Mouse (Mus musculus) intestine, embryonic 16.5 days (tissue): ENCODE measurements at regions not wholly inside any gene's neighbourhood (a gene's known extent, or its start where the extent isn't known, plus 50 kb on each side); places are given as distances from the start of the nearest gene placed in this dataset.
A peak's percentile ranks its signal among the peaks of the same experiment; 100 is the strongest.

Experiments used
- ATAC-seq: fragments of 200-750 bp; cut with Nextera tagmentation; 2 replicates; pipeline ENCODE4 v1.8.0; 2017; ENCODE audit warnings: moderate TSS enrichment, moderate library complexity
- H3K27ac ChIP-seq: fragments of 300-500 bp; sonication (generic); 2 replicates; pipeline ENCODE4 v1.5.1; 2014; ENCODE audit warnings: mild to moderate bottlenecking, low read length
- H3K27me3 ChIP-seq: fragments of 300-500 bp; sonication (generic); replicated peaks from 2 replicates; pipeline ENCODE4 v1.6.1; 2014; ENCODE audit warnings: low read length, control low read depth, mixed read lengths; ENCODE audit not compliant: control insufficient read depth, insufficient read depth
- H3K36me3 ChIP-seq: fragments of 300-500 bp; sonication (generic); 2 replicates; pipeline ENCODE4 v1.6.1; 2014; ENCODE audit warnings: low read length, control low read depth; ENCODE audit not compliant: control insufficient read depth, insufficient read depth
- H3K4me1 ChIP-seq: fragments of 300-500 bp; sonication (generic); 2 replicates; pipeline ENCODE4 v1.6.1; 2014; ENCODE audit warnings: low read length, control low read depth, mixed read lengths; ENCODE audit not compliant: control insufficient read depth, insufficient read depth
- H3K4me2 ChIP-seq: fragments of 300-500 bp; sonication (generic); 2 replicates; pipeline ENCODE4 v1.6.1; 2014; ENCODE audit warnings: low read depth, low read length, control low read depth
- H3K4me3 ChIP-seq: fragments of 300-500 bp; sonication (generic); 2 replicates; pipeline ENCODE4 v1.5.1; 2014; ENCODE audit warnings: mild to moderate bottlenecking, low read length
- H3K9ac ChIP-seq: fragments of 300-500 bp; sonication (generic); 2 replicates; pipeline ENCODE4 v1.6.1; 2014; ENCODE audit warnings: low read depth, low read length
- H3K9me3 ChIP-seq: fragments of 300-500 bp; sonication (generic); 2 replicates; pipeline ENCODE4 v1.6.1; 2016; ENCODE audit warnings: low read length, control low read depth; ENCODE audit not compliant: control insufficient read depth
- WGBS: fragments of 180-500 bp; shearing (Covaris S2); extraction: QIAGEN DNeasy Blood & Tissue Kit; methylation state at CpG from one replicate; pipeline ENCODE4 v1.1.7; 2014; 5-methylcytosine and 5-hydroxymethylcytosine counted together

- Histone ChIP-seq H3K9me3 (no peaks in the 10 kb centered on the region), H3K4me1 (no peaks in the 10 kb centered on the region), H3K27ac (no peak overlapping the region), H3K36me3 (no peaks in the 10 kb centered on the region), H3K4me2 (no peak overlapping the region), H3K27me3 (no peaks in the 10 kb centered on the region), H3K4me3 (no peak overlapping the region), H3K9ac (no peak overlapping the region)
- WGBS: 60% methylated on average over 5 of the region's 5 CpGs
- ATAC-seq: no peak
Observed at GRCm38 (mm10) chr4:47610913-47611312, 136.5 kb downstream of the Sec61b start.

GRCm38 (mm10) chr4:47616525-47616924 is 142.1 kb downstream of the Sec61b start:
- no peak overlapping the region for H3K9ac ChIP-seq
- WGBS: 80% methylated on average over 3 of the region's 3 CpGs
- no peaks in the 10 kb centered on the region for H3K9me3 ChIP-seq
- no peaks in the 10 kb centered on the region for H3K27me3 ChIP-seq
- H3K4me3 ChIP-seq: no peak overlapping the region
- no peak for ATAC-seq
- no peaks in the 10 kb centered on the region for H3K36me3 ChIP-seq
- no peaks in the 10 kb centered on the region for H3K4me1 ChIP-seq
- no peak overlapping the region for H3K27ac ChIP-seq
- no peak overlapping the region for H3K4me2 ChIP-seq

- H3K36me3 ChIP-seq: no peaks in the 10 kb centered on the region
- H3K4me2 ChIP-seq: no peak overlapping the region
- 69% methylated on average over 3 of the region's 3 CpGs for WGBS
- no peak for ATAC-seq
- no peak overlapping the region for H3K4me3 ChIP-seq
- H3K27ac ChIP-seq: no peak overlapping the region
- no peaks in the 10 kb centered on the region for H3K27me3 ChIP-seq
- no peaks in the 10 kb centered on the region for H3K4me1 ChIP-seq
- H3K9me3 ChIP-seq: no peaks in the 10 kb centered on the region
- H3K9ac ChIP-seq: no peak overlapping the region
Observed at GRCm38 (mm10) chr4:47620700-47621099, 146.2 kb downstream of the Sec61b start.

GRCm38 (mm10) chr4:47622851-47623743 is 148.6 kb downstream of the Sec61b start:
- Histone ChIP-seq H3K4me1 (no peaks in the 10 kb centered on the region), H3K27me3 (no peaks in the 10 kb centered on the region), H3K36me3 (no peaks in the 10 kb centered on the region), H3K9ac (no peak overlapping the region), H3K27ac (no peak overlapping the region), H3K4me2 (no peak overlapping the region), H3K9me3 (no peaks in the 10 kb centered on the region), H3K4me3 (no peak overlapping the region)
- WGBS: 91% methylated on average over 13 of the region's 13 CpGs
- ATAC-seq: no peak

GRCm38 (mm10) chr4:47630006-47630405 is 155.5 kb downstream of the Sec61b start:
- 58% methylated on average over 8 of the region's 8 CpGs for WGBS

GRCm38 (mm10) chr4:47630427-47630826 is 156.0 kb downstream of the Sec61b start:
- Histone ChIP-seq H3K4me2 (no peak overlapping the region), H3K9ac (no peak overlapping the region), H3K36me3 (no peaks in the 10 kb centered on the region), H3K4me1 (no peaks in the 10 kb centered on the region), H3K27me3 (no peaks in the 10 kb centered on the region), H3K4me3 (no peak overlapping the region), H3K9me3 (no peaks in the 10 kb centered on the region), H3K27ac (no peak overlapping the region)
- no peak for ATAC-seq
- WGBS: 50% methylated on average over 1 of the region's 1 CpGs

More at GRCm38 (mm10) chr4:47630006-47630405, 155.5 kb downstream of the Sec61b start:
- H3K4me1 ChIP-seq: no peaks in the 10 kb centered on the region
- no peak overlapping the region for H3K9ac ChIP-seq
- no peak for ATAC-seq
- H3K27ac ChIP-seq: no peak overlapping the region
- H3K9me3 ChIP-seq: no peaks in the 10 kb centered on the region
- H3K36me3 ChIP-seq: no peaks in the 10 kb centered on the region
- H3K4me3 ChIP-seq: no peak overlapping the region
- H3K27me3 ChIP-seq: no peaks in the 10 kb centered on the region
- no peak overlapping the region for H3K4me2 ChIP-seq

- no peaks in the 10 kb centered on the region for H3K36me3 ChIP-seq
- ATAC-seq: no peak
- WGBS: 65% methylated on average over 10 of the region's 10 CpGs
Observed at GRCm38 (mm10) chr4:47638876-47639494, 164.5 kb downstream of the Sec61b start.

GRCm38 (mm10) chr4:47645093-47645492 is 170.6 kb downstream of the Sec61b start:
- Histone ChIP-seq H3K9ac (no peak overlapping the region), H3K27me3 (no peaks in the 10 kb centered on the region), H3K27ac (no peak overlapping the region), H3K36me3 (no peaks in the 10 kb centered on the region), H3K4me3 (no peak overlapping the region), H3K4me1 (no peaks in the 10 kb centered on the region), H3K9me3 (no peaks in the 10 kb centered on the region), H3K4me2 (no peak overlapping the region)
- 0 out of 2 replicates have a peak, but pooled peaks have one; percentile 50 for ATAC-seq
- 52% methylated on average over 1 of the region's 1 CpGs for WGBS

More at GRCm38 (mm10) chr4:47638876-47639494, 164.5 kb downstream of the Sec61b start:
- H3K4me1 ChIP-seq: no peaks in the 10 kb centered on the region
- H3K9ac ChIP-seq: no peak overlapping the region
- no peaks in the 10 kb centered on the region for H3K9me3 ChIP-seq
- H3K4me2 ChIP-seq: no peak overlapping the region
- H3K27me3 ChIP-seq: no peaks in the 10 kb centered on the region
- H3K4me3 ChIP-seq: no peak overlapping the region
- no peak overlapping the region for H3K27ac ChIP-seq

- no peaks in the 10 kb centered on the region for H3K9me3 ChIP-seq
- no peak overlapping the region for H3K4me2 ChIP-seq
- ATAC-seq: no peak
- H3K4me3 ChIP-seq: no peak overlapping the region
- WGBS: 62% methylated on average over 8 of the region's 8 CpGs
- H3K9ac ChIP-seq: no peak overlapping the region
- H3K27ac ChIP-seq: no peak overlapping the region
- no peaks in the 10 kb centered on the region for H3K36me3 ChIP-seq
- H3K4me1 ChIP-seq: no peaks in the 10 kb centered on the region
- no peaks in the 10 kb centered on the region for H3K27me3 ChIP-seq
Observed at GRCm38 (mm10) chr4:47648701-47649100, 174.2 kb downstream of the Sec61b start.
